Mouse (Mus musculus): ENCODE measurements around the gene Fah. TPM values are rescaled to one million over a fixed set of nuclear protein-coding genes. Genes with fewer than 3 reads are reported as not detected.

The Fah gene
- polyA plus RNA-seq, 1 experiment from 2014 or later = 10.7 TPM

GRCm38 (mm10) chr7:84642159-84642928, 35.8 kb upstream of the Fah start:
- Histone ChIP-seq H3K4me2 (no peak overlapping the region), H3K4me1 (ENCODE audit: insufficient read depth) (no peaks in the 10 kb centered on the region), H3K9me3 (ENCODE audit: low read depth, low read length) (no peaks in the 10 kb centered on the region), H3K27ac (ENCODE audit: low read depth) (no peak overlapping the region), H3K36me3 (ENCODE audit: insufficient read depth) (no peaks in the 10 kb centered on the region), H3K9ac (no peak overlapping the region), H3K27me3 (ENCODE audit: insufficient read depth, low read length) (no peaks in the 10 kb centered on the region), H3K4me3 (ENCODE audit: low read depth, low read length) (no peak overlapping the region)
- no peak for ATAC-seq (ENCODE audit: insufficient read depth)
- no peak for TF ChIP-seq CTCF (IDR thresholded peaks at IDR 0.05; ENCODE audit: low read depth)
- no peak for DNase-seq
- 80% methylated on average over 6 of the region's 6 CpGs for WGBS

- no peak for TF ChIP-seq CTCF (IDR thresholded peaks at IDR 0.05; ENCODE audit: low read depth)
- H3K4me2 ChIP-seq = no peak overlapping the region
- ATAC-seq (ENCODE audit: insufficient read depth) (no peak), DNase-seq (no peak)
- H3K27me3 ChIP-seq (ENCODE audit: insufficient read depth, low read length) = no peaks in the 10 kb centered on the region
- H3K9me3 ChIP-seq (ENCODE audit: low read depth, low read length) = no peaks in the 10 kb centered on the region
- H3K4me3 ChIP-seq (ENCODE audit: low read depth, low read length) = no peak overlapping the region
- no peak overlapping the region for H3K9ac ChIP-seq
- peaks cover 16% of the 10 kb centered on the region for H3K36me3 ChIP-seq (ENCODE audit: insufficient read depth)
- H3K27ac ChIP-seq (ENCODE audit: low read depth) = no peak overlapping the region
- H3K4me1 ChIP-seq (ENCODE audit: insufficient read depth) = no peaks in the 10 kb centered on the region
These were observed 30.4 kb upstream of the Fah start for GRCm38 (mm10) chr7:84636939-84637338.

- ATAC-seq (ENCODE audit: insufficient read depth) = no peak
- no peaks in the 10 kb centered on the region for H3K4me1 ChIP-seq (ENCODE audit: insufficient read depth)
- H3K4me2 ChIP-seq = no peak overlapping the region
- peaks cover 28% of the 10 kb centered on the region for H3K36me3 ChIP-seq (ENCODE audit: insufficient read depth)
- DNase-seq = no peak
- H3K4me3 ChIP-seq (ENCODE audit: low read depth, low read length) = no peak overlapping the region
- WGBS = 87% methylated on average over 3 of the region's 3 CpGs
- no peaks in the 10 kb centered on the region for H3K9me3 ChIP-seq (ENCODE audit: low read depth, low read length)
- TF ChIP-seq CTCF (IDR thresholded peaks at IDR 0.05; ENCODE audit: low read depth) = no peak
- H3K27me3 ChIP-seq (ENCODE audit: insufficient read depth, low read length) = no peaks in the 10 kb centered on the region
- no peak overlapping the region for H3K27ac ChIP-seq (ENCODE audit: low read depth)
- H3K9ac ChIP-seq = no peak overlapping the region
These were observed 25.4 kb upstream of the Fah start for GRCm38 (mm10) chr7:84631878-84632277.

- no peak overlapping the region for H3K4me3 ChIP-seq (ENCODE audit: low read depth, low read length)
- DNase-seq = no peak
- no peak for ATAC-seq (ENCODE audit: insufficient read depth)
- peaks cover 17% of the 10 kb centered on the region; the same call in 1 of the 2 replicates for H3K36me3 ChIP-seq (ENCODE audit: insufficient read depth)
- no peak overlapping the region for H3K4me2 ChIP-seq
- WGBS = 92% methylated on average over 4 of the region's 4 CpGs
- H3K27ac ChIP-seq (ENCODE audit: low read depth) = no peak overlapping the region
- H3K4me1 ChIP-seq (ENCODE audit: insufficient read depth) = no peaks in the 10 kb centered on the region
- no peak for TF ChIP-seq CTCF (IDR thresholded peaks at IDR 0.05; ENCODE audit: low read depth)
- H3K27me3 ChIP-seq (ENCODE audit: insufficient read depth, low read length) = no peaks in the 10 kb centered on the region
- H3K9me3 ChIP-seq (ENCODE audit: low read depth, low read length) = no peaks in the 10 kb centered on the region
- no peak overlapping the region for H3K9ac ChIP-seq
These were observed 17.2 kb upstream of the Fah start for GRCm38 (mm10) chr7:84623718-84624117.

GRCm38 (mm10) chr7:84620956-84621355, 14.4 kb upstream of the Fah start:
- ATAC-seq (ENCODE audit: insufficient read depth) = no peak
- Histone ChIP-seq H3K36me3 (ENCODE audit: insufficient read depth) (peaks cover 41% of the 10 kb centered on the region), H3K9me3 (ENCODE audit: low read depth, low read length) (no peaks in the 10 kb centered on the region), H3K4me1 (ENCODE audit: insufficient read depth) (no peaks in the 10 kb centered on the region), H3K9ac (no peak overlapping the region), H3K4me2 (no peak overlapping the region), H3K27me3 (ENCODE audit: insufficient read depth, low read length) (no peaks in the 10 kb centered on the region), H3K27ac (ENCODE audit: low read depth) (no peak overlapping the region), H3K4me3 (ENCODE audit: low read depth, low read length) (no peak overlapping the region)
- no peak for DNase-seq
- 90% methylated on average over 3 of the region's 3 CpGs for WGBS
- no peak for TF ChIP-seq CTCF (IDR thresholded peaks at IDR 0.05; ENCODE audit: low read depth)

- ATAC-seq (ENCODE audit: insufficient read depth) = no peak
These were observed 12.4 kb upstream of the Fah start for GRCm38 (mm10) chr7:84618951-84619350.

GRCm38 (mm10) chr7:84612445-84612844, 5.9 kb upstream of the Fah start:
- ATAC-seq (ENCODE audit: insufficient read depth) = no peak
- Histone ChIP-seq H3K4me1 (ENCODE audit: insufficient read depth) (no peaks in the 10 kb centered on the region), H3K9ac (no peak overlapping the region), H3K4me2 (no peak overlapping the region), H3K36me3 (ENCODE audit: insufficient read depth) (peaks cover 21% of the 10 kb centered on the region), H3K4me3 (ENCODE audit: low read depth, low read length) (no peak overlapping the region), H3K9me3 (ENCODE audit: low read depth, low read length) (no peaks in the 10 kb centered on the region), H3K27ac (ENCODE audit: low read depth) (no peak overlapping the region), H3K27me3 (ENCODE audit: insufficient read depth, low read length) (no peaks in the 10 kb centered on the region)
- DNase-seq = no peak
- TF ChIP-seq CTCF (IDR thresholded peaks at IDR 0.05; ENCODE audit: low read depth) = no peak
- 87% methylated on average over 4 of the region's 4 CpGs for WGBS

More at GRCm38 (mm10) chr7:84618951-84619350, 12.4 kb upstream of the Fah start:
- Histone ChIP-seq H3K9me3 (ENCODE audit: low read depth, low read length) (no peaks in the 10 kb centered on the region), H3K4me1 (ENCODE audit: insufficient read depth) (no peaks in the 10 kb centered on the region), H3K4me2 (no peak overlapping the region), H3K27me3 (ENCODE audit: insufficient read depth, low read length) (no peaks in the 10 kb centered on the region), H3K36me3 (ENCODE audit: insufficient read depth) (peaks cover 42% of the 10 kb centered on the region), H3K4me3 (ENCODE audit: low read depth, low read length) (no peak overlapping the region), H3K9ac (no peak overlapping the region), H3K27ac (ENCODE audit: low read depth) (no peak overlapping the region)
- no peak for DNase-seq
- 86% methylated on average over 2 of the region's 2 CpGs for WGBS
- TF ChIP-seq CTCF (IDR thresholded peaks at IDR 0.05; ENCODE audit: low read depth) = no peak

Data from lung, embryonic 14.5 days (tissue).